Mouse (Mus musculus) hindbrain, embryonic 16.5 days (tissue): ENCODE measurements around the gene Hspa4l. TPM values are rescaled to one million over a fixed set of nuclear protein-coding genes. Genes with fewer than 3 reads are reported as not detected.
A peak's percentile ranks its signal among the peaks of the same experiment; 100 is the strongest.
"Not testable (repeated sequence)": the region's sequence is repeated elsewhere in the genome, so short reads cannot be mapped to it uniquely, and the experiment has no call there.

Experiments used
- ATAC-seq: fragments of 200-750 bp; cut with Nextera tagmentation; 2 replicates; pipeline ENCODE4 v1.8.0; 2017; ENCODE audit warnings: moderate TSS enrichment, moderate library complexity
- H3K27ac ChIP-seq: fragments of 300-500 bp; sonication (generic); 2 replicates; pipeline ENCODE4 v1.5.1; 2014; ENCODE audit warnings: low read depth, mild to moderate bottlenecking, control low read depth, low read length, moderate library complexity
- H3K27me3 ChIP-seq: fragments of 300-500 bp; sonication (generic); replicated peaks from 2 replicates; pipeline ENCODE4 v1.6.1; 2014; ENCODE audit warnings: low read length; ENCODE audit not compliant: control insufficient read depth, insufficient read depth
- H3K36me3 ChIP-seq: fragments of 300-500 bp; sonication (generic); 2 replicates; pipeline ENCODE4 v1.6.1; 2014; ENCODE audit warnings: mild to moderate bottlenecking, low read length, moderate library complexity, mixed read lengths; ENCODE audit not compliant: control insufficient read depth, insufficient read depth
- H3K4me1 ChIP-seq: fragments of 300-500 bp; sonication (generic); 2 replicates; pipeline ENCODE4 v1.6.1; 2014; ENCODE audit warnings: low read depth, low read length; ENCODE audit not compliant: control insufficient read depth, insufficient read depth
- H3K4me2 ChIP-seq: fragments of 300-500 bp; sonication (generic); 2 replicates; pipeline ENCODE4 v1.6.1; 2014; ENCODE audit warnings: mild to moderate bottlenecking, low read length, control low read depth, moderate library complexity
- H3K4me3 ChIP-seq: fragments of 300-500 bp; sonication (generic); 2 replicates; pipeline ENCODE4 v1.5.1; 2014; ENCODE audit warnings: mild to moderate bottlenecking, low read length, control low read depth, moderate library complexity
- H3K9ac ChIP-seq: fragments of 300-500 bp; sonication (generic); 2 replicates; pipeline ENCODE4 v1.6.1; 2014; ENCODE audit warnings: low read depth, mild to moderate bottlenecking, control low read depth, low read length, moderate library complexity
- H3K9me3 ChIP-seq: fragments of 300-500 bp; sonication (generic); 2 replicates; pipeline ENCODE4 v1.6.1; 2014; ENCODE audit warnings: mild to moderate bottlenecking, low read length, moderate library complexity; ENCODE audit not compliant: control insufficient read depth
- WGBS: fragments of 180-500 bp; shearing (Covaris S2); extraction: QIAGEN DNeasy Blood & Tissue Kit; methylation state at CpG from one replicate; pipeline ENCODE4 v1.1.7; 2014; 5-methylcytosine and 5-hydroxymethylcytosine counted together
- polyA plus RNA-seq: library from polyadenylated mRNA; unstranded; fragments of >200 nt; fragmentation: Nextera tagmentation; extraction: Ambion mirVana; gene quantifications from 2 replicates; pipeline ENCODE4 v1.2.1, GENCODE M21; 2015

Hspa4l gene
- polyA plus RNA-seq, 1 experiment from 2014 or later, result 56.3 TPM

DNA sequence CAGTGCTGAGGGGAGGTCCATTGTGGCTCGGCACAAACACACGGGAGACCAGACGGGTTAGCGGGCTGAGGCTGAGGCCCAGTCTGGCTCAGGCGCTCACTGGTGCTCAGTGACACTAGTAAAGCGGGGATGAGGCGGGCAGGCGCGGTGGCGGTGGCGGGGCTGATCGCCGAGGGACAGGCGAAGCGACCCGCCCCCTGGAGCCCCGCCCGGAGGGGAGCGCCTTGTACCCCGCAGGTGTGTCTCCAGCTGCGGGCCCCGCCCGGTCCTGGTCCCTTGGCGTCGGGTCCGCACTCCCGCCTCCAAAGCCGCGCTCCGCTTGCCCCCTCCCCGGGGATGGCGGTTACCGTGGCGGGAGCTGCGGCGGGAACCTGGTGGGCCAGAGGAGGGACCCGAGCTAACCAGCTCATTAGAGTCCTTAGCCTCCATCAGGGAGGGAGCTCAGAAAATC is 56.1 kb downstream of the Hspa4l start:
- Histone ChIP-seq H3K27ac (peak overlapping the region; percentile 65), H3K4me2 (peak overlapping the region; percentile 96), H3K4me3 (peak overlapping the region; percentile 70), H3K9me3 (no peaks in the 10 kb centered on the region), H3K9ac (peak overlapping the region; percentile 81), H3K27me3 (no peaks in the 10 kb centered on the region), H3K4me1 (peaks cover 8% of the 10 kb centered on the region), H3K36me3 (peaks cover 7% of the 10 kb centered on the region)
- under 1% methylated on average over 33 of the region's 37 CpGs for WGBS
- ATAC-seq, result peak; percentile 87

DNA sequence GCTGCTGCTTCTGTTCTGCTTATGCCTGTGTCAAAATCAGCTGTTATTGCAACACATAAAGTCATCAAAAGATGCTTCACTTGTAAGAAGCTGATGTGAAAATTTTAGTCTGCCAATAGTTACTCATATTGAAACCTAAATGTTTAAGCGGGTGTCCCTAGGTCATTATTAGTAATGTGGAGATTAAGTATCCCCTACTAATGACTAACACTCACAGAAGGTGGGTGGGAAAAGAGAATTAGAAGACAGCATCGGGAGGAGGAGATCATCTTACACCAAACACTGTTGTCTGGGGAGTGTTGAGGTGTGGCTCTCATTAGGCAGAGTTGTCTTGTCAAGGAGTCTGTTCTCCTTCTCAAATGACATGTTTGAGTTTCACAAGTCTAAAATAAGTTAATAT is 62.6 kb downstream of the Hspa4l start:
- no peak for ATAC-seq
- Histone ChIP-seq H3K9me3 (no peaks in the 10 kb centered on the region), H3K27ac (no peak overlapping the region), H3K4me1 (no peaks in the 10 kb centered on the region), H3K36me3 (peaks cover 15% of the 10 kb centered on the region), H3K9ac (no peak overlapping the region), H3K4me3 (no peak overlapping the region), H3K4me2 (no peak overlapping the region), H3K27me3 (no peaks in the 10 kb centered on the region)
- WGBS, result 78% methylated on average over 2 of the region's 2 CpGs

DNA sequence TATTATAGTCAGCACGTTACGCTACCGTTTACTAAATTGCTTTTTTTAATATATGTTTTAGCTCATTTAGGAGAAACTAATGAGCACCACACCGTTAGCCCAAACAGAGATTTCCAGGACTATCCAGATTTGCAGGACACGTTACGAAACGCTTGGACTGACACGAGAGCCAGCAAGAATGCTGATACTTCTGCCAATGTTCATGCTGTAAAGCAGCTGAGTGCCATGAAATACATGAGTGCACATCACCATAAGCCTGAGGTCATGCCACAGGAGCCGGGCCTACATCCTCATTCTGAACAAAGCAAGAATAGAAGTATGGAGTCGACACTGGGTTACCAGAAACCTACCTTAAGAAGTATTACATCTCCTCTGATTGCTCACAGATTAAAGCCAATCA is 64.4 kb downstream of the Hspa4l start:
- WGBS, result 90% methylated on average over 10 of the region's 10 CpGs
- Histone ChIP-seq H3K4me3 (no peak overlapping the region), H3K4me1 (no peaks in the 10 kb centered on the region), H3K4me2 (no peak overlapping the region), H3K9ac (no peak overlapping the region), H3K9me3 (no peaks in the 10 kb centered on the region), H3K27ac (no peak overlapping the region), H3K27me3 (no peaks in the 10 kb centered on the region), H3K36me3 (peaks cover 18% of the 10 kb centered on the region)
- no peak for ATAC-seq

DNA sequence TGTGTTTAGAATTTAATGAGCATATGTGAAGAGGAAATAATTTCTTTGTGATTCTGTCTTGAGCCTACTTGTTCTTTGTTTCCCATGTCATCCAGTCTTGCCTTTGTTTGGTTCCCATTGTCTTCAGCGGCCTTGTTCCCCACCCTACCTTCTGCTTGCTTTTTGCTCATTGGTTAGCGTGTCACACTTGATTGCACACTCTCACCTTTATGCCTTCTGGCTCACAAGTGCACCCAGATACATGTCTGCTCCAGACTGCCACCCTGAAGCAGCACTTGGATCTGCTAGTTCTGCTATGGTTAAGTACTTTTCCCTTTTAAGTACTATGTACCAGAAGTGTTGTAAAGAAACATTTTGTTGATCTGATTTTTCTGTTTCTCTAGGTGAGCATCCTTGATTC is 65.6 kb downstream of the Hspa4l start:
- H3K27me3 ChIP-seq, result no peaks in the 10 kb centered on the region
- no peaks in the 10 kb centered on the region for H3K4me1 ChIP-seq
- H3K9ac ChIP-seq, result no peak overlapping the region
- H3K27ac ChIP-seq, result no peak overlapping the region
- no peaks in the 10 kb centered on the region for H3K9me3 ChIP-seq
- no peak overlapping the region for H3K4me3 ChIP-seq
- no peak for ATAC-seq
- H3K36me3 ChIP-seq, result peaks cover 18% of the 10 kb centered on the region
- 51% methylated on average over 2 of the region's 2 CpGs for WGBS
- no peak overlapping the region for H3K4me2 ChIP-seq

- Histone ChIP-seq H3K4me3 (no peak overlapping the region), H3K9me3 (no peaks in the 10 kb centered on the region), H3K27me3 (no peaks in the 10 kb centered on the region), H3K9ac (no peak overlapping the region), H3K4me2 (no peak overlapping the region), H3K27ac (no peak overlapping the region), H3K4me1 (no peaks in the 10 kb centered on the region), H3K36me3 (peaks cover 12% of the 10 kb centered on the region; the same call in 1 of the 2 replicates)
- 91% methylated on average over 2 of the region's 2 CpGs for WGBS
- no peak for ATAC-seq
Measured at GRCm38 (mm10) chr3:40813275-40813674, 69.0 kb downstream of the Hspa4l start.

DNA sequence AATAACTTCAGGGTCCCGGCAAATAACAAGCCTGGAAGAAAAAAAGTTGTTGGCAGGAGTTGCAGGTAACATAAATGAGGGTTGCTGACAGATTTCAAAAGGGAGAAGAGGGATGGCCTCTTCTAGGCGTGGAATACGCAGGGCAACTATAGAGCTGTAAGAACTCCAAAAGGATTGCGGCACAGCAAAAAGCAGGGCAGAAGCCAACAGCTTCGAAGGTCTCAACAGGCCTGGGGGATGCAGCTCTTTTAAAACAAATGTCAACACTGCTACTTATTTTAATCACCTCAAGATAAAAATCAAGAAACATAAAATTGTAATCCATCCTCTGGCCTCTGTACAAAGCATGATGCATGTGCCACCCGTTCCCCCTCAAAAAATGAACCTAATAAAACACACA is 101.2 kb downstream of the Hspa4l start:
- Histone ChIP-seq H3K4me2 (peak overlapping the region; percentile 61), H3K9ac (peak overlapping the region; percentile 31; the same call in 1 of the 2 replicates), H3K4me3 (peak overlapping the region; percentile 52)
- not testable (repeated sequence) for H3K4me1 ChIP-seq, H3K36me3 ChIP-seq, ATAC-seq, H3K27me3 ChIP-seq, H3K27ac ChIP-seq, H3K9me3 ChIP-seq
- 76% methylated on average over 5 of the region's 6 CpGs for WGBS

Other genes starting within 250 kb of the Hspa4l start
- gene Intu, start 213.2 kb upstream of the Hspa4l start, polyA plus RNA-seq, result 3.3 and 3.5 TPM in 2 replicates
- 0.30 and 0.36 TPM in 2 replicates for gene Slc25a31, start 35.6 kb upstream of the Hspa4l start, polyA plus RNA-seq
- 14.3 and 15.4 TPM in 2 replicates for gene Plk4, start 55.5 kb downstream of the Hspa4l start, polyA plus RNA-seq
- 10.7 and 11.1 TPM in 2 replicates for gene Mfsd8, start 102.4 kb downstream of the Hspa4l start, polyA plus RNA-seq
- 11.2 and 12.7 TPM in 2 replicates for gene Abhd18, start 102.5 kb downstream of the Hspa4l start, polyA plus RNA-seq
- 0.20 and 0.27 TPM in 2 replicates for gene 1700034I23Rik, start 158.0 kb downstream of the Hspa4l start, polyA plus RNA-seq
- 4.6 and 5.6 TPM in 2 replicates for gene Larp1b, start 205.3 kb downstream of the Hspa4l start, polyA plus RNA-seq